Mouse (Mus musculus) bone marrow macrophage, adult 2 months (primary cell): ENCODE measurements around the gene Sox12.

Experiments
- CTCF ChIP-seq: IDR thresholded peaks from 2 replicates; pipeline ENCODE4 v1.5.1; 2012; ENCODE audit warnings: low read depth, mild to moderate bottlenecking, low read length, moderate library complexity
- POLR2A ChIP-seq: IDR thresholded peaks from 2 replicates; pipeline ENCODE4 v1.6.1; 2012; ENCODE audit warnings: mild to moderate bottlenecking, low read depth, low read length, borderline replicate concordance

GRCm38 (mm10) chr2:152412526-152413157, 14.8 kb upstream of the Sox12 start:
- no peak for TF ChIP-seq POLR2A
- no peak for TF ChIP-seq CTCF
